Mouse (Mus musculus) C2C12 (cell line): ENCODE results near the gene Ddx4. TPM values are rescaled to one million over a fixed set of nuclear protein-coding genes. Genes with fewer than 3 reads are reported as not detected.

Source experiments
- H3K27me3 ChIP-seq: one replicate; pipeline ENCODE4 v1.6.1; 2011; ENCODE audit not compliant: control insufficient read depth, insufficient read depth, insufficient read length
- H3K36me3 ChIP-seq: one replicate; pipeline ENCODE4 v1.6.1; 2011; ENCODE audit not compliant: control insufficient read depth, insufficient read depth
- H3K4me3 ChIP-seq: one replicate; pipeline ENCODE4 v1.5.1; 2011; ENCODE audit warnings: mild to moderate bottlenecking, control low read depth; ENCODE audit not compliant: poor library complexity, insufficient read depth, severe bottlenecking
- H3K79me2 ChIP-seq: one replicate; pipeline ENCODE4 v1.6.1; 2011; ENCODE audit not compliant: control insufficient read depth, insufficient read depth
- H3K79me3 ChIP-seq: one replicate; pipeline ENCODE4 v1.6.1; 2011; ENCODE audit warnings: low read depth, control low read depth
- H3ac ChIP-seq: one replicate; pipeline ENCODE3; 2011; ENCODE audit warnings: low read depth; ENCODE audit not compliant: control insufficient read depth, insufficient read length
- CEBPB ChIP-seq: IDR thresholded peaks from one replicate; pipeline ENCODE4 v1.6.1; 2011; ENCODE audit warnings: low read depth, mild to moderate bottlenecking, control low read depth, moderate library complexity
- CTCF ChIP-seq: IDR thresholded peaks from one replicate; pipeline ENCODE4 v1.5.1; 2011; ENCODE audit not compliant: control insufficient read depth, insufficient read depth, insufficient read length
- FOSL1 ChIP-seq: IDR thresholded peaks from one replicate; pipeline ENCODE4 v1.8.0; 2011; ENCODE audit warnings: mild to moderate bottlenecking, low read length; ENCODE audit not compliant: poor library complexity, insufficient read depth, severe bottlenecking
- MAX ChIP-seq: IDR thresholded peaks from one replicate; pipeline ENCODE4 v1.6.1; 2011; ENCODE audit warnings: mild to moderate bottlenecking, control low read depth
- MYOD1 ChIP-seq: IDR thresholded peaks from one replicate; pipeline ENCODE4 v1.6.1; 2011; ENCODE audit warnings: low read depth; ENCODE audit not compliant: control insufficient read depth, insufficient read length
- MYOG ChIP-seq: IDR thresholded peaks from one replicate; pipeline ENCODE4 v1.6.1; 2011; ENCODE audit not compliant: control insufficient read depth, insufficient read length; ENCODE audit errors: extremely low read depth
- USF1 ChIP-seq: IDR thresholded peaks from one replicate; pipeline ENCODE4 v1.6.1; 2011; ENCODE audit warnings: low read depth, mild to moderate bottlenecking, control low read depth, moderate library complexity
- polyA plus RNA-seq: library from polyadenylated mRNA; unstranded; fragments of >200 nt; fragmentation: generic; extraction: Trizol; gene quantifications from one replicate; pipeline ENCODE4 v1.2.1, GENCODE M21; 2012; ENCODE audit warnings: missing spikeins

Gene Ddx4
- polyA plus RNA-seq, 1 experiment, result not detected

DNA sequence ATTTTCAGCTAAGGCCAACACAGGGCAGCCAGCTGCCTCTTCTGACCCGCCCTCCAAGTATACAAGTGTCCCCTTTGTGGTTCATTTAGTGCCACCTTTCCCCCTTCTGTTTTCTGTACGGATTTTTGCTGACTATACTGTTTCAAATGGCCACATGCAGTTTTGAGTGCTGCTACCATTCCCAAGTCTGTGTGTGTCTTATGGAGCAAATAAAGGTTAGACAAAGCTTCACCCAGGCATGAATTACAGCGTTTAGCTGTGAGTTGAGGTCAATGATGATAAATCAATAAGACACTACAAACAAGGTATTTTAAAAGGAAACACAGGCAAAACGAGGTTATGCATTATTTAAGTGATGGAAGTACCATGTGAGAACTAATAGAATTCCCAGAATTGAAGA lies 82.7 kb downstream of the Ddx4 start:
- TF ChIP-seq MAX (no peak), MYOG (no peak), CTCF (no peak), USF1 (no peak), MYOD1 (no peak), FOSL1 (no peak), CEBPB (no peak)
- no peaks in the 10 kb centered on the region for H3K79me3 ChIP-seq
- H3ac ChIP-seq, result no peak overlapping the region
- no peaks in the 10 kb centered on the region for H3K79me2 ChIP-seq
- peaks cover 20% of the 10 kb centered on the region for H3K27me3 ChIP-seq
- no peak overlapping the region for H3K4me3 ChIP-seq
- no peaks in the 10 kb centered on the region for H3K36me3 ChIP-seq

DNA sequence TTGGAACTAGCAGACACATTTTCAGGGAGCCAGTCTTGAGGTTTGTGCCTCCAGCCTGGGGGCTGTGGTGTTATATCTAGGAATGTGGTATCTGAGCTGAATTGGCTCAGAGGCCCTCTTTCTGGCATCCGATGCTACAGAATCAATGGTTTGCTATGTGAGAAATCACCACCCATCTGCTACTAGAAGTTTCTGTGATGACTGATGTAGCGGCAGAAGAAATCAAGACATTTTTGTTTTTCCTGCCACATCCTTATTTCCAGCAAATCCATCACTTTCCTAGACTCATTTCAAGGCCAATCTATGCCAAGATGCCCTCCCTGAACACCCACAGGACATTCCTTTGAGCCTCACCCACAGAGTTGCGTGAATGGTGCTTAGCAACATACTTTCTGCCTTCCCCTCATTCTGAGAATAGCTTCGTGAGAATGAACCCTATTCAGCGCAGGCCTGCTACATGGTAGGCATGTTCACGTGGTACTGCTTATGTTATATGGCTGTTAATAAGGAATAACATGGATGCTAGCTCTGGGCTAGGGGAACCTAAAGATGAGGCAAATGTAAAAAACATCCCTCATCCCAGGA lies 91.6 kb downstream of the Ddx4 start:
- H3K79me3 ChIP-seq, result no peaks in the 10 kb centered on the region
- H3K4me3 ChIP-seq, result no peak overlapping the region
- no peak overlapping the region for H3ac ChIP-seq
- TF ChIP-seq USF1 (no peak), MYOG (no peak), FOSL1 (no peak), MAX (no peak), CTCF (no peak), CEBPB (no peak), MYOD1 (no peak)
- no peaks in the 10 kb centered on the region for H3K79me2 ChIP-seq
- H3K27me3 ChIP-seq, result peaks cover 10% of the 10 kb centered on the region
- H3K36me3 ChIP-seq, result no peaks in the 10 kb centered on the region

DNA sequence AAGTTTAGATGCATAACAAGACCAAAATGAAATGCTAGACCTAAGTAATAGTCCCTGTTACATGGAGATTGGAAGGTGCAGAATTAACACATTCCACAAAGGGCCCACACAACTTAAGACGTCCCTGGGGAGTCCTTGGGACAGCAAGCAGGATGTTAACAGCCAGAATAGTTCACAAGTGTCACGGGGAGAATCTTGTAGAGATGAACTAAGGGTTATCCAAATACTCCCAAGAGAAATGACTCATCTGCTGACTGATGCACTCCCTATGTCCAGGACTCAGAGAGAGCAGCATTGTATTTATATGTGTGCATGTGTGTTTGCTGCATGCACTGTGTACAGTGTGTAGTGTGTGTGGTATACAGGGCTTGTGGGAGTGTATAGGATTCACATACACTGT lies 95.8 kb downstream of the Ddx4 start:
- TF ChIP-seq CEBPB, result no peak
- TF ChIP-seq MYOD1, result no peak
- peak; percentile 30 for TF ChIP-seq USF1
- peak; percentile 11 for TF ChIP-seq MAX
- TF ChIP-seq MYOG, result no peak
- TF ChIP-seq FOSL1, result peak; percentile 51
- TF ChIP-seq CTCF, result no peak
- Histone ChIP-seq H3K27me3 (no peaks in the 10 kb centered on the region), H3K79me3 (no peaks in the 10 kb centered on the region), H3K79me2 (no peaks in the 10 kb centered on the region), H3K36me3 (no peaks in the 10 kb centered on the region), H3K4me3 (no peak overlapping the region), H3ac (no peak overlapping the region)

DNA sequence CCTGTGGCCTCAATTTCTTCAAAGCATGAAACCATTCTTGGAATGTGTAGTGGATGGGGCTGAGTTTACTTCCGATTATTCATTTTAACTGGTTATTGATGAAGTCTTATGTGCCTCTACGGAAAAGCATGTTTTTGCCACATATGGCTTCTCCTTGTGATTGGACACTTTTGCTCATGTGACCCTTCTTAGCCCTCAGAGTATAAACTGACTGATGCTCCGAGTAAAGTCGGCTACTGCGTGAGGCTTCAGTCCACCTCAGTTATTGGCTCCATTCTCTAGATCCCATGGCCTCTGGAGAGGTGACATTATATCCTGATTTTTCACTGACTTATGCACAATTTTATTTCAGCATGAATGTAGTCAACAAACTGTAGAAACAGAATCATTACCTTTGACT lies 99.0 kb downstream of the Ddx4 start:
- TF ChIP-seq MYOD1 (no peak), USF1 (no peak), MAX (no peak), MYOG (no peak), CEBPB (no peak), FOSL1 (no peak)
- H3K27me3 ChIP-seq, result no peaks in the 10 kb centered on the region
- no peaks in the 10 kb centered on the region for H3K36me3 ChIP-seq
- H3K79me2 ChIP-seq, result no peaks in the 10 kb centered on the region
- no peak overlapping the region for H3ac ChIP-seq
- no peaks in the 10 kb centered on the region for H3K79me3 ChIP-seq
- no peak overlapping the region for H3K4me3 ChIP-seq

DNA sequence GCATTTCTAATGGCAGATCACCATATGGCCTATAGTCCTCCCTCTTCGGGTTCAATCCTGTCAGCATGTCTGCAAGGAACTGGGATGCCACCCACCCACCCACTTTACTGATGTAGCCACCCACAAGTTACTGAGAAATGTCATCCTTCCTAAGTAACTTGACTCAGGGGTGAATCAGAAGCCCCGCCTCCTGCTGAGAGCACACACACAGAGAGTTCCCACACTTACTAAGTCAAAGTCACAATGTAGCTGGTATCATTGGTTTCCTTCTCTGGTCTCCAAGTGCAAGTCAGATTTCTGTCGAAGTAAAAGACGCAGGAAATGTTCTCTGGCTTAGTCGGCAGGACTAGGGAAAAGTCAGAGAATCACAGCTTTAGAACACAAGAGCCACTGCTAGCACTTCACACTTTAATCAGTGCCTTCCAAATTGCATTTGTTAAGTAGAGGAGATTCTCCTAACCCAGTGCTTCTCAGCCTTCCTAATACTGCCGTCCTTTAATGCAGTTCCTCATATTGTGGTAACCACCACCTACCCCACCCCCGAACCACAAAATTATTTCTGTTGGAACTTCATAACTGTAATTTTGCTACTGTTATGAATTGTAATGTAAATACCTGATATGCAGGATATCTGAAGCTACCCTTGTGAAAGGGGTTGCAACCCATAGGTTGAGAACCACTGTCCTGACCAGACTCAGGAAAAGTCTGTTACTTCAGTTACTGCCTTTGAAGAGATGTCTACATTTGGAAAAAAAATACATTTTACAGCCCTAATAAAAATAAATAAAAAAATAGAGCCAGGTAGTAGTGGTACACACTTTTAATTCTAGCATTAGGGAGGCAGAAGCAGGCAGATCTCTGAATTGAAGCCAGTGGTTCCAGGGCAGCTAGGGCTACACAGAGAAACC lies 100.4 kb downstream of the Ddx4 start:
- H3K36me3 ChIP-seq, result no peaks in the 10 kb centered on the region
- H3K79me2 ChIP-seq, result no peaks in the 10 kb centered on the region
- TF ChIP-seq CEBPB, result no peak
- TF ChIP-seq MAX, result no peak
- TF ChIP-seq CTCF, result no peak
- no peak for TF ChIP-seq FOSL1
- no peak for TF ChIP-seq MYOD1
- no peak for TF ChIP-seq MYOG
- no peak for TF ChIP-seq USF1
- no peaks in the 10 kb centered on the region for H3K27me3 ChIP-seq
- H3ac ChIP-seq, result no peak overlapping the region
- H3K79me3 ChIP-seq, result no peaks in the 10 kb centered on the region
- H3K4me3 ChIP-seq, result no peak overlapping the region

Other genes with a start within 250 kb of the Ddx4 start
- 17.3 TPM for gene Il6st, start 188.4 kb downstream of the Ddx4 start, polyA plus RNA-seq
- gene Il31ra, start 58.1 kb downstream of the Ddx4 start, polyA plus RNA-seq, result not detected
- 1.5 TPM for gene Slc38a9, start 8.3 kb upstream of the Ddx4 start, polyA plus RNA-seq
- 29.1 TPM for gene Plpp1, start 148.3 kb upstream of the Ddx4 start, polyA plus RNA-seq